Mouse (Mus musculus) CH12.LX (cell line): Measurements from ENCODE around the gene Sesn1. TPM values are rescaled to one million over a fixed set of nuclear protein-coding genes. Genes with fewer than 3 reads are reported as not detected.
A peak's percentile ranks its signal among the peaks of the same experiment; 100 is the strongest.

Experiments
- DNase-seq: peaks from one replicate; pipeline ENCODE4 v3.0.0-alpha.2; 2013; ENCODE audit errors: extremely low read depth
- H3K27ac ChIP-seq: 2 replicates; pipeline ENCODE4 v1.5.1; 2012; ENCODE audit warnings: low read depth, mild to moderate bottlenecking, control low read depth, moderate library complexity; ENCODE audit not compliant: insufficient read depth
- H3K27me3 ChIP-seq: replicated peaks from 2 replicates; pipeline ENCODE3; 2012; ENCODE audit warnings: inconsistent platforms
- H3K36me3 ChIP-seq, 2 experiments: replicated peaks in 1 of 2; 2 replicates each; pipeline versions ENCODE3 to v1.6.1; 2012; ENCODE audit warnings: inconsistent platforms in 1 of 2, low read length in 1 of 2, mild to moderate bottlenecking in 1 of 2, mixed read lengths in 1 of 2, moderate library complexity in 1 of 2; ENCODE audit not compliant: control insufficient read depth in 1 of 2, insufficient read depth in 1 of 2
- H3K4me1 ChIP-seq, 2 experiments: 2 replicates each; pipeline ENCODE4 v1.6.1; 2012; ENCODE audit warnings: inconsistent platforms in 1 of 2, moderate library complexity in 1 of 2; ENCODE audit not compliant: insufficient read depth in 2 of 2, control insufficient read depth in 1 of 2
- H3K4me2 ChIP-seq: 2 replicates; pipeline ENCODE4 v1.6.1; 2012; ENCODE audit warnings: low read depth, mild to moderate bottlenecking, control low read depth; ENCODE audit not compliant: poor library complexity, insufficient read depth, severe bottlenecking
- H3K4me3 ChIP-seq, 3 experiments: fragments of 150-350 bp in 1 of 3; sonication (generic) in 1 of 3; replicated peaks in 1 of 3; 2 replicates each; pipeline versions ENCODE3 to v1.5.1; 2011 to 2012; ENCODE audit warnings: low read depth in 2 of 3, low read length in 2 of 3, mild to moderate bottlenecking in 2 of 3, moderate library complexity in 2 of 3, control low read depth in 1 of 3, improper control_type of control experiment in 1 of 3, inconsistent platforms in 1 of 3, mixed read lengths in 1 of 3; ENCODE audit not compliant: poor library complexity in 1 of 3
- H3K79me2 ChIP-seq: replicated peaks from 2 replicates; pipeline ENCODE4 v1.6.1; 2012; ENCODE audit warnings: mild to moderate bottlenecking, moderate library complexity; ENCODE audit not compliant: control insufficient read depth, poor library complexity, insufficient read depth, severe bottlenecking; ENCODE audit errors: extremely low read depth
- H3K9ac ChIP-seq: 2 replicates; pipeline ENCODE4 v1.6.1; 2012; ENCODE audit warnings: low read depth, mild to moderate bottlenecking, control low read depth, moderate library complexity; ENCODE audit not compliant: insufficient read depth
- H3K9me3 ChIP-seq: replicated peaks from 2 replicates; pipeline ENCODE3; 2012; ENCODE audit warnings: low read length, inconsistent platforms, mixed read lengths
- BHLHE40 ChIP-seq: IDR thresholded peaks from 2 replicates; pipeline ENCODE4 v1.6.1; 2011; ENCODE audit warnings: mild to moderate bottlenecking, low read depth, low read length, improper control_type of control experiment
- CTCF ChIP-seq, 2 experiments: IDR thresholded peaks in 1 of 2; conservative IDR thresholded peaks in 1 of 2; 2 replicates each; pipeline ENCODE4 v1.5.1; 2011 to 2012; ENCODE audit warnings: low read depth in 2 of 2, low read length in 2 of 2, improper control_type of control experiment in 1 of 2, inconsistent platforms in 1 of 2, mild to moderate bottlenecking in 1 of 2, moderate library complexity in 1 of 2
- E2F4 ChIP-seq: IDR thresholded peaks from 2 replicates; pipeline ENCODE4 v1.6.1; 2011; ENCODE audit warnings: low read depth, low read length, improper control_type of control experiment; ENCODE audit not compliant: insufficient replicate concordance
- MXI1 ChIP-seq: IDR thresholded peaks from 2 replicates; pipeline ENCODE4 v1.6.1; 2011; ENCODE audit warnings: mild to moderate bottlenecking, low read depth, low read length, improper control_type of control experiment
- NELFE ChIP-seq: IDR thresholded peaks from 2 replicates; pipeline ENCODE4 v1.6.1; 2011; ENCODE audit warnings: low read depth, low read length, improper control_type of control experiment
- RAD21 ChIP-seq: IDR thresholded peaks from 2 replicates; pipeline ENCODE4 v1.6.1; 2011; ENCODE audit warnings: low read depth, mild to moderate bottlenecking, low read length, improper control_type of control experiment, moderate library complexity
- SMC3 ChIP-seq: IDR thresholded peaks from 2 replicates; pipeline ENCODE4 v1.6.1; 2011; ENCODE audit warnings: low read depth, low read length, improper control_type of control experiment
- USF1 ChIP-seq: IDR thresholded peaks from 2 replicates; pipeline ENCODE4 v1.6.1; 2014; ENCODE audit warnings: low read depth, mild to moderate bottlenecking, inconsistent platforms, low read length, improper control_type of control experiment
- USF2 ChIP-seq: conservative IDR thresholded peaks from 2 replicates; pipeline ENCODE4 v1.6.1; 2011; ENCODE audit warnings: low read depth, low read length, improper control_type of control experiment
- ZNF384 ChIP-seq: IDR thresholded peaks from 2 replicates; pipeline ENCODE4 v1.6.1; 2012; ENCODE audit warnings: low read depth, low read length, improper control_type of control experiment, inconsistent platforms
- dilution Hi-C: fragments of 300-500 bp; cut with MboI; formaldehyde crosslinking; loops from 2 replicates; pipeline ENCODE4 v1.14.3; 2020; ENCODE audit warnings: low sequenced_read_pairs; ENCODE audit not compliant: extremely low pct_unique_long_range_greater_than_20kb, extremely low pct_ligation_motif_present
- in situ Hi-C: fragments of 300-500 bp; cut with MboI; formaldehyde crosslinking; loops from 3 replicates; pipeline ENCODE4 v1.14.3; 2019; ENCODE audit warnings: low sequenced_read_pairs, low pct_ligation_motif_present, low pct_unique_long_range_greater_than_20kb, mixed read lengths
- polyA plus RNA-seq: library from polyadenylated mRNA; unstranded; fragments of >175 nt; gene quantifications from 2 replicates; pipeline ENCODE4 v1.2.1, GENCODE M21; 2012; ENCODE audit warnings: low read depth; ENCODE audit not compliant: insufficient read length
- total RNA-seq, 2 experiments: library from RNA; depleted of rRNA; stranded (reverse); fragments of 300-350 nt in 1 of 2; fragments of >200 nt in 1 of 2; gene quantifications; 2 replicates each; pipeline ENCODE4 v1.2.3; 2012 to 2014

The Sesn1 gene
- total and polyA plus RNA-seq, 3 experiments = 10.4 to 27.8 (median 22.0) TPM

- Histone ChIP-seq H3K79me2 (no peaks in the 10 kb centered on the region), H3K27me3 (no peaks in the 10 kb centered on the region), H3K4me2 (no peak overlapping the region), H3K9me3 (no peaks in the 10 kb centered on the region), H3K27ac (no peak overlapping the region), H3K4me1 (peaks cover 13 to 26% of the 10 kb centered on the region in 2 experiments), H3K4me3 (no peak overlapping the region), H3K9ac (no peak overlapping the region), H3K36me3 (peaks cover 0 to 3% of the 10 kb centered on the region in 2 experiments)
- in situ Hi-C loops = no loop called here
- no peak for DNase-seq
- TF ChIP-seq SMC3 = no peak
- no peak for TF ChIP-seq MXI1
- TF ChIP-seq BHLHE40 = no peak
- dilution Hi-C loops = no loop called here
These were observed 122.2 kb downstream of the Sesn1 start for GRCm38 (mm10) chr10:41931962-41932361.

GRCm38 (mm10) chr10:41932943-41933342 is 123.2 kb downstream of the Sesn1 start:
- in situ Hi-C loops = no loop called here
- H3K9ac ChIP-seq = no peak overlapping the region
- dilution Hi-C loops = no loop called here
- TF ChIP-seq USF2 (no peak), NELFE (0 out of 2 replicates have a peak, but pooled peaks have one; percentile 1)
- TF ChIP-seq, all 38 proteins: peak for 1
- H3K4me1 ChIP-seq = peaks cover 16 to 36% of the 10 kb centered on the region in 2 experiments
- H3K4me2 ChIP-seq = no peak overlapping the region
- H3K27me3 ChIP-seq = no peaks in the 10 kb centered on the region
- H3K36me3 ChIP-seq = peaks cover 0 to 3% of the 10 kb centered on the region in 2 experiments
- H3K79me2 ChIP-seq = no peaks in the 10 kb centered on the region
- no peaks in the 10 kb centered on the region for H3K9me3 ChIP-seq
- DNase-seq = no peak
- no peak overlapping the region for H3K27ac ChIP-seq
- H3K4me3 ChIP-seq = no peak overlapping the region

- H3K4me1 ChIP-seq = peaks cover 16 to 36% of the 10 kb centered on the region in 2 experiments
- H3K36me3 ChIP-seq = peaks cover 0 to 3% of the 10 kb centered on the region in 2 experiments
- TF ChIP-seq ZNF384 = no peak
- peak; percentile 72 to 81 for TF ChIP-seq CTCF (conservative IDR thresholded peaks at IDR 0.05 in 1 of 2, IDR thresholded peaks at IDR 0.05 in 1 of 2; ENCODE audit: low read depth in 2 of 2, low read length in 2 of 2)
- TF ChIP-seq USF1 = no peak
- peak; percentile 39 for TF ChIP-seq RAD21
- peak; percentile 39 for TF ChIP-seq SMC3
- TF ChIP-seq E2F4 = no peak
- TF ChIP-seq NELFE = 0 out of 2 replicates have a peak, but pooled peaks have one; percentile 4
- dilution Hi-C loops (no loop called here), in situ Hi-C loops (no loop called here)
- no peak overlapping the region for H3K4me3 ChIP-seq
- H3K9ac ChIP-seq = no peak overlapping the region
- no peak overlapping the region for H3K4me2 ChIP-seq
- no peaks in the 10 kb centered on the region for H3K27me3 ChIP-seq
- no peaks in the 10 kb centered on the region for H3K79me2 ChIP-seq
- no peaks in the 10 kb centered on the region for H3K9me3 ChIP-seq
- no peak overlapping the region for H3K27ac ChIP-seq
- DNase-seq = peak; percentile 49
These were observed 123.8 kb downstream of the Sesn1 start for GRCm38 (mm10) chr10:41933536-41933935.
